Mouse (Mus musculus): ENCODE results near the gene Trip12.

The Trip12 gene

DNA sequence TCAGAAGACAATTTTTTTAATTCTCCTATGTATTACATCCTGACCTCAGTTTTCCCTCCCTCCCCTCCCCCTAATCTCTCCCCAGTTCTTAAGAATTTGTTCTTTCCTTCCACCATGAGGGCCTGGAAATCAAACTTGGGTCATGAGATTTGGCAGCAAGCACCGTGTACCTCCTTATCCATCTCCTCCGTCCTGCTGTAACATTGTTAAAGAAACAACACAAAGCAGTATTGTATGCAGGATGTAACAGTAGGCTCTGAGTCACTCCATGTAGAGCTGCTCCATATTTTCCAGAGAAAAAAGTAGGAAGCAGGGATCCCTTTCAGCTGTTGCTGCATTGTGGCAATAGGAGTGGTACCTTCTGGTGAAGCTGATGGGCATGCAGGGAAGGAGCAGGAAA, 15.4 kb upstream of the Trip12 start:
- DNase-seq = no peak

DNA sequence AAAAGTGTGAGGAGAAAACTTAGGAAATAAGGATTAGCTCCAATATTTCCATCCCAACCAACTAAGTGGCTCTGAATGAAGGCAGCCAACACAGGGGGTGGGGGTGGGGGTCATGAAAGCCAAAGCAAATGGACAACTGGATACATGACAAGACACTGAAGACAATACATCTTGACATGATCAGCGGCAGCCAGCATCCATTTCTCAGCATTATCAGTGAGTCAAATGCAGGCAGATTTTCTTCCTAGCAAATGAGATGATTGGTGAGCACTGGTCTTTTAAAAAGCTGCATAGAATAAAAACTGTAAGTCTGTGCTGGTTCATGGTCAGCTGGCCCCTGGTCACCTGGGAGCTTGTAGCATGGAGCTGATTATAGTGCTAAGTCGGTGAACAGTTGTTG, 14.7 kb upstream of the Trip12 start:
- no peak for DNase-seq

DNA sequence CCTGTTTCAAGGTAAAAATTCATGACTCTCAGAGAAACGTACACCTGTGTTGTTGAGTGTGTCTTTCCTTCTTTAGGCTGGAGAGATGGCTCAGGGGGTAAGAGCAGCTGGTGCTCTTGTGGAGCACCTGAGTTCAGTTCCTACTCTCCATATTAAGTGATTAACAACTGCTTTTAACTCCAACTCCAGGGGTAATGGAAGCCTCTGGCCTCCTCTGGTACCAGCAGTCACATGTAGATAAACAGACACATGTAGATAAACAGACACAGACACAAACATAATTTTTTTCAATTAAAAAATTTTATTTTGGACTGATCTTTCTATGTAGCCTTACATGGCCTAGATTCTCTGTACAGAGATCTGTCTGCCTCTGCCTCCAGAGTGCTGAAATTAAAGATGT, 13.4 kb upstream of the Trip12 start:
- DNase-seq = no peak

DNA sequence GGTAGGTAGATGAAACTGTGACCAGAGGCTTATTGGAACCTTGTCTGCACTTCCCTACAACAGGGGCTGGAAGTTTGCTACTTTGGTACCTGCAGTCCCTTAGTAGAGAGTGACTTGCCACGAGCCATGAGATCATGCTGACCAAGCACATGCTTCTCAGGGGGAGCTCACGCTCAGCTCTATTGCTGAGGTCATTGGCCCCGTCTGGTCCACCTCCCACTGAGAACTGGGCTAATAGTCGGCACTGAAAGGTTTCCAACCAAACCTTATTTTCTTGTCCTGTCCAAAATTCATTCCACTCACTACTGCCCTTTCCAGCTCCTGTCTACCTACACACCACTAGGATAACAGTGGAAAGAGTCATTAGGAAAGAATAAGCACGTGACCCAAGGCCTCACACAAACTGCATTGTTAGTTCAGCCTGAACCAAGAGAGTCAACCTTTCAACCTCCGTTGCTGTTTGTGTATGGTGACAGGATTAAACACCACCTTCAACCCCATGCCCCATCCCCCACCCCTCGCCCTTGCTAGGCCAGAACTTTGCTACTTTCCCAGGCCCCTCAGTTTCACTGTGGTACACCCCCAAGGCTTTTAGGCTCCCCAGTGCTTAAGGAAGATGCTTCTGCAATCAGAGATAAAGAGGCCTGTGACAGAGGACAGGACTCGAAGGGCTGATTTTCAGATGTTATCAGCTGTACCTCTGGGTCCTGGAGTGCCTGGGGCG, 11.4 kb upstream of the Trip12 start:
- DNase-seq = no peak

DNA sequence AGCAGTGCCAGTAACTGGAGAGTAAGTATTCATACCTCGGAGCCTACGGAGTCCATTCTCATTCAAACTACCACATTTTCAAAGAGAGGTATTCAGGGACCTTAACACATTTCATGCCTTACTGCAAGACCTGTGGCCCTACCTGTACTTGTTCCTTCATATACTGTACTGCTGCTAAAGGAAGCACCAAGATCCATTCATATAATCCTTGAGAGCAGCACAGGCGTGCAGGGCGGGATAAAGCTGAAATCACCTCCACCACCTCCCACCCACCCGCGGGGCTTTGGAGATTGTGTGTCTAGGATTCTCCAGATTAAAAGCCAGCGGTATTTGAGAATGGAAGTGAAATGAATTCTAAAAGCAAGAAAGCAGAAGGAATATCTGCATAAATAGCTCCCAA, 10.2 kb upstream of the Trip12 start:
- DNase-seq = no peak

DNA sequence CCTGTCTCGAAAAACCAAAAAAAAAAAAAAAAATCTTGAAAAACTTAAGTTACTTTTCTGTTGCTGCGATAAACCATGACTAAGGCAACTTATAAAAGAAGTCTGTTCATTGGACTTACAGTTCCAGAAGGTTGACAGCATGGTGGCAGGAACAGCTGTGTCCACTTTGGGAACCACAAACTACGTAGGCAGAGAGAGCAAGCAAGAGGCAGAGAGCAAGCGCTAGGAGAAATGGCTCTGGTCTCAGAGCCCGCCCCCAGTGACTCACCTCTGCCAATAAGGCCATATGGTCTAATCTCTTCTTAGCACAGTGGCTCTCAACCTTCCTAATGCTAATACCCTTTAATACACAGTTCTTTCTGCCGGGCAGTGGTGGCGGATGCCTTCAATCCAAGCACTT, 9.5 kb upstream of the Trip12 start:
- no peak for DNase-seq

DNA sequence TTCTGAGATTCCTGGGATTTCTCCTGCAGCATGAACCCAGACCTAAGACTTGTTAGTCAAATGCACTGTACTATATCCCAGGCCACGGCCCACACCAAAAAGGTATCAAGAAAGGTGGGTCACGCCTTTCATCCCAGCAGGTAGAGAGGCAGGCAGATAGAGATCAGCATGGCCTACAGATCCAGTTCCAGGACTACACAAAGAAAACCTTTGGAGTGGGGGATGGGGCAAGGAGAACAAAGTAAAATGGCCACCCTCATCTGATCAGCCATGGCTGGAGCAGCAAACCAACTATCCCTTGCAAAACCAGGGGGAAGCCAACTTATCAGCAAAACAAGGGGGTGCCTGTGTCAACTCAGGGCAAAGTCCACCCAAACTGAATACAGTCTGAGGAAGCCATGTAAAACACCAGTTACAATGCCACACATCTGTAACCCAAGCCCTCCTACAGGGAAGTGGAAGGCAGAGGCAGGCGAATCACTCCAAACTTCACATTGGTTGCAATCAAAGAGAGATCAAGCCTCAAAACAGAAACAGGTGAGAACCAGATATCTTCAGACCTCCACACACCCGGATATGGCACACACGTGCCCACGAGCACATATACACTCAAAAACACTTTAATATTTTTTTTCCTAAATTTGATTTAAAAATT, 8.6 kb upstream of the Trip12 start:
- no peak for DNase-seq

DNA sequence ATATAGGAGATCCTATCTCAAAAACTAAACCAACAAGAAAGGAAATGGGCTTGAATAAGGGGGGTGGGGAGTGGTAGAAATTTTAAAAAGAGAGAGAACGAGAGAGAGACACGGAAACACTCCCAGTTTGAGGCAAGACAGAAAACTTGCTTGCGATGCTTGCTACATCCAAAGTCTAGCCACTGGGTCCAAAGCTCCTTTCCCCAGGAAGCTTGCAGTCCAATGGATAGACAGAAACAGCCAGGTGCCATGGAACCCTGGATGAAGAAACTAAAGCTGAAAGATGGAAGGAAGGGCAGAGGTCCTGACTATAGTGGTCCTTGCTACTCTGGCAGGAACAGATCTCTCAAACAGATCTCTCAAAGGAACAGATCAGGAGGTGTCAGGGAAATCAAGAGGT, 8.0 kb upstream of the Trip12 start:
- no peak for DNase-seq

DNA sequence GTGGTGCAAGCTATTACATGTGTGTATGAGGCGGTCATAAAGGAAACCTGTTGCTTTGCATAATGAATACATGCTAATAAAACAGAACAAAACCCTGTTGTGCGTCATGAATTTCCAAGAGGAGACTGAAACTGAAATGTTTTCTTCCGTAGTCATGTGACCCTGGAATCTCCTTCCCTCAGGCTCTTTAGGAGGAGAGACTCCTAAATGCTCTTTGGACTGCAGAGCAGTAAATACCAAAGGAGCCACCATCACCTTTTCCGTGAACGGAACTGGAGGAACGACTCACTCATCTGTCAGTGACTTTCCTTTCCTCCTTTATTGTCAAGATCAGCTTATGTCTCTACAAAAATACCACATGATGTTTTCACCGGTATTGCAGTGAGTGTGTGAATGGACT, 7.4 kb upstream of the Trip12 start:
- DNase-seq = no peak

DNA sequence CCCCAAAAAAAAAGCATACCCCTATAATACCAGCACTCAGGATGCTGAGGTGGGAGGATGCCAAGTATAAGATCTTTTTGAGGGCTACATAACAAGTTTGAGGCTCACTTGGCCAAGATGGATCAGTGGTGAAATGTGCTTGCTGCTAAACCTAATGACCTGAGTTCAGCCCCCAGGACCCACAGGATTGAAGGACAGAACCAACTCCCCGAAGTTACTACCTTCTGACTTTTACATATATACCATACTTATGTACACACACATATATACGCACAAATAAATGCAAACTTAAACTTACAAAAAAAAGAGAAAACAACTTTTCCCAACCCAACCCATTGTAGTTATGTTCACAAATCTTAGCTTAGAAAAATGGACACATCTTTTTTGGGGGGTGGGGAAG, 3.0 kb upstream of the Trip12 start:
- DNase-seq = no peak

DNA sequence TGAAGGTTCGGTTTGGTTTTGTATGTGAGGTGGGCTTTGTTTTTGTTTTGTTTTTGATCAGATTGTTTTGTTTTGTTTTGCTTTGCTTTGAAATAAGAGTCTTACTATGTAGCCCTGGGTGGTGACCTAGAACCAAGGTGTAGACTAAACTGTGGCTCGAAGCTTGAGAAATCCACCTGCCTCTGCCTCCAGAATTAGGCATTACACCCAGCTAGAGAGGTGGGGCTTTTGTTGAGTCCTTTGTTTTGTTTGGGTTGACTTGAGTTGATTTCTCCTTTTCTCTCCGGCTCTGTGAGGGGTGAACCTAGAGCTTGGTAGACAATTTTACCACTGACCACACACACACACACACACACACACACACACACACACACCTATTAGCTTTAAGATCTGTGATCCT, 745 bp upstream of the Trip12 start:
- DNase-seq = no peak

DNA sequence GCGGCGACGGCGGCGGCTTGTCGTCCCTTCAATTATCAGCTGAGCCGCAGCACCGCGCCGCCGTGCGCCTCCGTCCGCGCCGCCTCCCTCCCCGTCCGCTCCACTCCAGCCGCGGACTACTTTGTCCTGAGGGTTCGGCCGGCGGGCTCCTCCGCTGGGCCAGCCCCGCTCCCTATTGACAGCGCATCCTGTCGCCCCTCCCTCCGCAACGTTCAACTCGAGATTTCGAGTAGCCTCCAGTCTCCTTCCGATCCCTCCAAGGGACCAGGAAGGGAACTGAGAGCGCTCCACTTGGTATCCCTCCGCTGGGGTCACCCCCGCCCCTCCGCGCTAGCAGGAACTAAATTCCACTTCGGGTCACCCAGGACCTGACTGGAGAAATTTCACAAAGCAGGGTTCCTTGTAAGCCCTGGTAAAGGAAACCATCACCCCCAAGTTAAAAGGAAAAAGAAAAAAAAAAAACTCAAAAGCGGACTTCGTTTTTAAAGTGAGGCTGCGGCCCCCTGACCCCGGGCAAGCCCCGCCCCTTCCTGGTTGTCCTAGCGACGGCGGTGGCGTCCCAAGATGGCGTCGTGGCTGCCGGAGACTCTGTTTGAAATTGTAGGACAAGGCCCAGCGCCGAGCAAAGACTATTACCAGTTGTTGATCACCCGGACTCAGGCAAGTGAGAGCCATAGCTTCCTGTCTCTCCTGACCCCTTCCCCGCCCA, 853 bp downstream of the Trip12 start, which contains the start of gene Fbxo36:
TSS of gene Fbxo36 (plus strand) at position 533 of the 709 bp plus-strand sequence.
- peak; percentile 86 for DNase-seq

DNA sequence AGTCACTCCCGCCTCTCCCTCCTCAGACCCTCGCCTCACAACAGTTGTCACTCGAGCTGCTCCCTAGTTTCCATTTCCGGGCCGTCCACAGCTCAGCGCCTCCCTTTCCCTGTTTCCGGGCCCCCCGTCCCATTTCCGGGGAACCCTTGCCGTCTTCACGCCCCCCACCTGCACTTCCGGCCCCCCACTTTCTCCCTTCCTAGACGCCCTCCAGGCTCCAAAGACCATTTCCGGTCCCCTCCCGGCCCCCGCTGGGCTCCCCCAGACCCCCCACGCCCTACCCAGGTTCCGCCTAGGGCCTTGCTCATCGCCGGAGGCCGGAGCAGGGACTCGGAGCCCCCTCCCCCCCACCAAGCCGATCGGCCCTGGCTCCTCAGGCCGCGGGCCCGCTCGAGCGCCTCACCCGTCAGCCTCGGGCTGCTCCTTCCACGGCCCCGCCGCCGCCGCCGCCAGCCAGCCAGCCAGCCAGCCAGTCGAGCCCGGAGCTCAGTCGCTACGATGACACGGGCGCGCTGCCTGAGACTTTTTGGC, 1.6 kb downstream of the Trip12 start:
- DNase-seq = peak; percentile 59

DNA sequence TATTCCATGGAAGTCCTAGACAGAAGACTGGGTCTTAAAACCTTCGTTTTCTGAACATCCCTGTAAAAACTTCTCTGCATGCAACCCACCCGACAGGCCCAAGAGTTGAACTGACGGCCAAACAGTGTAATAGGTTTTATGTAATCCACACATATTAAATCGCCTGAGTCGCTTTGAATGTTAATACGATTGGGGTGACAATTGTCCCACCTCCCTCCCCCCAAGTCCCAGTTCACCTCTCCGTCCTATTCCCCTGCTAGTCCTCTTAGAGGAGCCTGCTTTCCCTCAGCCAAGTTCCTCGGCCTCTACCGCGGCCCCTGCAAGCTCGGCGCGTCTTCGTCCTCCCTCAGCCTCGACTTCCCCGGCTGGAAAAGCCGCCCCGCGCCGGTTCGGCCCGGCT, 2.2 kb downstream of the Trip12 start:
- no peak for DNase-seq

DNA sequence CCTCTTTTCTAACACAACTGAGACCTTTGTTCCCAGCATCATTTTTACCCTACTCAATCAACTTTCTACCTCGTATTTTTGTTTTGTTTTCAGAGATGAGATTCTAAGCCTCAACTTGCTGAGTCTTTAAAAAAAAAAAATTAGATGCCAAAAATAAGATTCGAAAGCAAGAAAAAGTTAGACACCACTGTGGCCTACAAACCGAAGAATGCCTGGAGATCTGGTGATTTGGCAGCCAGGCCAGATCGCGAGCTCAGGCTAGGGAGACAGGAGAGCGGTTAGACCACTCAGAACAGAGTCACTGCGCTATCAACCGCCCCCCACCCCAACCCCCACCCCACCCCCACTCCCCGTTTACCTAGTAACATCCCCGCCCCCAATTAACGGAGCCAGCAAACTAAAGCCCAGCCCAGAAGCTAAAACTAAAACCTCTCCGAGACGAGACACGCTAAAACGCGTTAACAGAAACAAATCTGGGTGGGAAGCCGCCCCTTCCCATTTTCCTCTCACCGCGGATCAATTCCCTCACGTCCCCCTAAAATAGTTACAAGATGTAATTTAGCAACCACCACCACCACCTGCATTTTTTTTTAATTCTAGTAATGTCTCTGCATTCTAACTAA, 2.7 kb downstream of the Trip12 start:
- peak; percentile 6 for DNase-seq

DNA sequence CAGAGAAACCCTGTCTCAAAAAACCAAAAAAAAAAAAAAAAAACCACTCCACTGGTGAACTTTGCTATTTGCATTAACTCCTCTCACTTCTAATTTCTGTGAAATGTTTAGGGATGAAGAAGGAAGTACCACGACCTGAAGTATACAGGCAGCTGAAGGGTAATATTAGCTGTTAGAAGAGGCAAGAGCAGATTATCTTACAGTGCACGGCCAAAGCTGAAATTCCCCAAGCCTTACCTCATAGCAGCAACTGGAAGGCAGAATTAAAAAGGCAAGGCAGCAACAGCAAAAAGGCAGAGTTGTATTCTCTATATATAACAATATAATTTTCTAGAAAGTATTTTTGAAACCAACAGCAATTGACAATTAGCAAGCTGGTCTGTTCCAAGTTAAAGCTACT, 15.2 kb downstream of the Trip12 start:
- DNase-seq = no peak

DNA sequence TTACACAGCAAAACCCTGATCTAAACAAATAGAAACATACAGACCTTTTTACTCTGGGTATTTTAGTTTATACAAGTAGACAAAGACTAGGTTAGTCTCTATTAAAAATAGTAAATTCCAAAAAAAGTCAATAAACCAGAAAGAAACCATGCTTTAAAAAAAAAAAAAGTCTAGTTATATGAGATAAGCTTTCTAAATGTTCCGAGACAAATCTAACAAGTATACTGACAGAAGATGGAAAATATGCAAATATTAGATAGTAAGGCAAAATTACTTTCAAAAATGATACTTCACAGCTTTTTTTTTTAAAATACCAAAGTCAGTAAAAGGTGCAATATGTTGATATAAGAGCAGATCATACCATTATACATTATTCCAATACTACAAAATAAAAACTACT, 22.7 kb downstream of the Trip12 start:
- DNase-seq = no peak

DNA sequence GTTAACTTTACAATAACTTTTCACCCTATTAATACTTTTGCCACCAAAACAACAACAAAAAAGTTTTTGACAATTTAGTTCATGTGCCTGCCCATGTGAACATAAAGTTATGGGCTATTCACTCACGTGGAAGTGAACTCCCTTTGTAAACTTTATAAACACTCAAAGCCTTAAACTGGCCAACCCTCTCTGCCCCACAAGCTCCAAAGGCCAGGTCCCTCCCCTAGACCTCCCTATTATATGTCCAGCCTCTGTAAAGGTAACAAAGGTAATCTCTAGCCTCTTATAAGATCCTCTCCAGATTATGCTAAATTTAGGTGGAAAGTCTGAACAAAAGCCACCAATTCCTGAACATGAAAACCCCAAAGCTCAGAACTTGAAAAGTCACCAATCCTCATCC, 36.5 kb downstream of the Trip12 start:
- no peak for DNase-seq

DNA sequence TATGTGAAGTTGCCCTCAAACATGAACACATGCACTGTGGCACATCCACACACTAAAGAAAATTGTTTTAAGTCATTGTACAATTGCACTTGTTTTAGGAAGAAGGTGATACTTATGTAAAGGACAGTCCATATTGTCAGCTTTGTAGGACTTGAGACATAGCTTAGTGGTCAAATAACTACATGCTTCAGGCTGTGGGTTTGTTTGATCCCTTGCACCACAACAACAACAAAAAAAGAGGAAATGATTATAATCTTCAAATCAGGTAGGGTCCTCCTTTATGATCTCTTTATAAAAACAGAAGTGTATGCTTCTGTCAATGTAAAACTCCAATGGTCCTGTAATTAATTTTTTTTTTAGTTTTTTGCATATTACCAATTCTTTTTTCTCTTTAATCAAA, 41.1 kb downstream of the Trip12 start:
- DNase-seq = no peak

DNA sequence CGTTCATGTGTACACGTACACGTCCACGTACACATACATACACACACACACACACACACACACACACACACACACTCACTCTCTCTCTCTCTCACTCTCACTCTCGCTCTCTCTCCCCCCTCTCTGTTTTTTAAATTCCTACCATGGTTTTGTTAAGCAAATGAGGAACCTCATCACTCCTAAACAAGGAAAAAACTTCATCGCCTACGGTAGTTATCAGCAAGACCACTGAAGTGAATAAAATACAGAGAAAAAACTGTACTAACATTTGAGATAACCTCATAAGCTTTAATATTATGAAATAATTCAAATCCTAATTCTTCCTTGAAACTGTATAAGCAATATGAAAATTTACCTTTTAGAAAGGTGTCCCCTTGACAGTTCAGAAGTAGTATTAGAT, 45.0 kb downstream of the Trip12 start:
- DNase-seq = no peak

DNA sequence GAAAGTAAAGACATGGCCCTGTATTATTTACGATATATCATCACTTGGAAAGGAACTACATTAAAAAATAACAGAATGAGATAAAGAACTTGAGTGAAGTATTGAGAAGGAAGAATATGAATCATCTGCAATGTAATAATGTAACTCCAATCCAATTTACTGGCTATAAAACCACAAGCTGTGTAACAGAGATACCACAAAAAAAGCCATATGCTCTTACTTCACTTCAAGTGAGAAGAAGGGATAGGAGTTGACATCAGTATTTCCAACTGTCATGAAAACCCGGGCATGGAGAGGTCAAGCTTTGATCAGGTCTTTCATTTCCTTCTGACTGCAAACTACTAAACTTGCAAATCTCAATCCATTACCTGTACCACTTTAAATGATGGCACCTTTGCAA, 48.9 kb downstream of the Trip12 start:
- DNase-seq = no peak

DNA sequence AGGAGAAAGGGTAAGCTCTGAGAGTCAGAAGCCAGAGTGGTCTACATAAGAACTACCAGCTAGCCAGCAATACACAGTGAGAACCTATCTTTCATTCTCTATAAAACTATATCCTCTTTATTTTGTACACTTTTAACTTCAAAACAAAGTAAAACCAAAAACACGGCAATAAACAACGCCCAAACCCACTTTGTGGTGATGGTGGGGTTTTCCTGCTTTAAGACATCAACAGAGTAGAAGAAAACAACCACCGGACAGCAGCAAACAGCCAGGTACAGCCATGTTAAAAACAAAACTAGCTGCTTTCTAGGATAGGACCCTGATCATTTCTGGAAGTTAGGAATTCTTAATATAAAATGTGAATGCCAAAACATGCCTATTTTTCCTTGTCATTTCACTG, 59.7 kb downstream of the Trip12 start:
- DNase-seq = no peak

DNA sequence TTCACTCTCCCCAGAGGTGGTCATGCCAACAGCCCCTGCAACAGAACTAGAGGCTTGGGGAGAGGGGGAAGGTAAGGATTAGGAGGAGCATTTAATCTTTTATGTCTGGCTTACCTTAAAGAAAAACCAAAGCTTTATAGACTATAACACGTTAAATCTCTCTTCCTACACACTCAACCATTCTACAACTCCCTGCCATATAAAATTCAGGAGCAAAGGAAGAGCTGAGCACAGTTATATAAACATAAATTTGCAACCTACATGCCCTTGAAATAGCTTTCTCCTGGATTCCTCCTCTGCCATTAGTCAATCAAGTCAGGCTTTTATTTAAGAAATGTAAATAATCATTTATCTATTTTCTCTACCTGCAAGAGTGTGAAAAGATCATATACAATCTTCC, 62.9 kb downstream of the Trip12 start:
- no peak for DNase-seq

DNA sequence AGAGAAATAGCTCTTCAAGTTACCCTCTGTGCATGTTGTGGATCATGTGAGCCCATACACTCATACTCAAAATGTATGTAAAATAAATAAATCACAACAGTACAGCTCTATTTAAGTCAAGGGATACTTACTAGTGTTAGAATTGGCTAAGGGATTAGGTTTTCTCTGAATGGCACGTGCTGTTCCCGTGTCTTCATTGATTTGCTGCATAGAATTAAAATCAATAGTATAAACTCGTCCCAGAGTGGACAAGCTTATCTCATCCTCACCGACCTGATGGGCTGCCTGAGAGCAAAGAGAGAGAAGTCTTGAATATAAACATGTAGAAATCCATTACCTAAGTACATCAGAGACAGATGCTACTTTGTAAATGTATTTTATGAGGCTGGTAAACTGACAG, 81.5 kb downstream of the Trip12 start:
- DNase-seq = no peak

All from cerebellum, adult 11 months (tissue).